8 mouse cellular contexts compared by ENCODE assay signal in genomic region chr17:46646322-46646662, GRCm38 (mm10). TPM values are rescaled to one million over a fixed set of nuclear protein-coding genes. Genes with fewer than 3 reads are reported as not detected.
DNase-seq lines count a peak whose midpoint lies in the region; ATAC-seq and TF ChIP-seq lines count a peak whose summit lies in the region.

No protein-coding gene starts in this region.

- no peak for TF ChIP-seq EP300 in stomach, postnatal 0 days (optimal IDR thresholded peaks at IDR 0.05)

- H3K9me3 ChIP-seq in forebrain, embryonic 11.5 days (ENCODE audit: control insufficient read depth, low read length), result no peaks in the 10 kb centered on the region
- H3K9me3 ChIP-seq in liver, embryonic 11.5 days (ENCODE audit: control insufficient read depth, low read length), result no peaks in the 10 kb centered on the region
- H3K9me3 ChIP-seq in stomach, postnatal 0 days (ENCODE audit: control insufficient read depth, low read length), result no peaks in the 10 kb centered on the region

- under 1% methylated on average over 19 of the region's 19 CpGs for WGBS in forebrain, embryonic 11.5 days
- under 1% methylated on average over 19 of the region's 19 CpGs for WGBS in liver, embryonic 11.5 days
- under 1% methylated on average over 19 of the region's 19 CpGs for WGBS in stomach, postnatal 0 days

- H3K36me3 ChIP-seq in testis, adult 2 months (ENCODE audit: control insufficient read depth, insufficient read depth, low read length), result no peaks in the 10 kb centered on the region
- no peaks in the 10 kb centered on the region for H3K36me3 ChIP-seq in forebrain, embryonic 11.5 days (ENCODE audit: control insufficient read depth, insufficient read depth, low read length)
- no peaks in the 10 kb centered on the region; the same call in 1 of the 2 replicates for H3K36me3 ChIP-seq in liver, embryonic 11.5 days (ENCODE audit: control insufficient read depth, insufficient read depth, low read length)
- peaks cover 7% of the 10 kb centered on the region; the same call in 1 of the 2 replicates for H3K36me3 ChIP-seq in stomach, postnatal 0 days (ENCODE audit: control insufficient read depth, insufficient read depth, low read length)

- DNase-seq in testis, postnatal 14 days (ENCODE audit: low spot score), result no peak
- no peak for DNase-seq in forebrain, embryonic 11.5 days (ENCODE audit: low spot score)
- DNase-seq in liver, embryonic 11.5 days (ENCODE audit: low spot score), result no peak
- DNase-seq in stomach, postnatal 0 days (ENCODE audit: low spot score), result no peak
- DNase-seq in frontal cortex, postnatal 25 days (ENCODE audit: low spot score in 2 of 2), result no peak
- no peak for DNase-seq in cerebellum, adult 11-12 months

- H3K27ac ChIP-seq in testis, adult 2 months (ENCODE audit: control insufficient read depth, insufficient read depth, low read depth, low read length), result peak overlapping the region; percentile 25
- no peak overlapping the region for H3K27ac ChIP-seq in forebrain, embryonic 11.5 days (ENCODE audit: low read depth, low read length)
- H3K27ac ChIP-seq in liver, embryonic 11.5 days (ENCODE audit: low read depth, low read length), result peak overlapping the region; percentile 59; the same call in 1 of the 2 replicates
- H3K27ac ChIP-seq in stomach, postnatal 0 days (replicated peaks), result peak overlapping the region; percentile 73

- H3K4me1 ChIP-seq in testis, adult 2 months (ENCODE audit: control insufficient read depth, insufficient read depth, low read length), result peaks cover 17% of the 10 kb centered on the region
- H3K4me1 ChIP-seq in forebrain, embryonic 11.5 days (replicated peaks; ENCODE audit: control insufficient read depth, insufficient read depth, low read length), result peaks cover 20% of the 10 kb centered on the region
- H3K4me1 ChIP-seq in liver, embryonic 11.5 days (replicated peaks; ENCODE audit: control insufficient read depth, insufficient read depth, low read length), result peaks cover 25% of the 10 kb centered on the region
- H3K4me1 ChIP-seq in stomach, postnatal 0 days (replicated peaks; ENCODE audit: control insufficient read depth, insufficient read depth), result no peaks in the 10 kb centered on the region

- no peak for TF ChIP-seq CTCF in testis, adult 2 months (IDR thresholded peaks at IDR 0.05; ENCODE audit: control insufficient read depth, insufficient read depth, insufficient replicate concordance, low read depth, low read length)
- TF ChIP-seq CTCF in stomach, postnatal 0 days (IDR thresholded peaks at IDR 0.05; ENCODE audit: low read depth), result peak; percentile 18; the same call in 1 of the 2 replicates

- ATAC-seq in forebrain, embryonic 11.5 days (replicated peaks; ENCODE audit: low FRiP score), result no peak
- ATAC-seq in liver, embryonic 11.5 days (replicated peaks; ENCODE audit: low FRiP score), result peak; percentile 40
- ATAC-seq in stomach, postnatal 0 days (ENCODE audit: low FRiP score, low TSS enrichment), result no peak; the same call in 1 of the 2 replicates
- no peak for ATAC-seq in cerebellum, adult (ENCODE audit: insufficient number of reproducible peaks, low FRiP score, low TSS enrichment)

- H3K4me3 ChIP-seq in testis, adult 2 months (ENCODE audit: control insufficient read depth, low read depth, low read length), result peak overlapping the region; percentile 90
- H3K4me3 ChIP-seq in forebrain, embryonic 11.5 days (ENCODE audit: low read depth, low read length), result peak overlapping the region; percentile 68
- peak overlapping the region; percentile 72 for H3K4me3 ChIP-seq in liver, embryonic 11.5 days (ENCODE audit: low read depth, low read length)
- peak overlapping the region; percentile 60 for H3K4me3 ChIP-seq in stomach, postnatal 0 days (ENCODE audit: low read depth, low read length)

- no peaks in the 10 kb centered on the region for H3K27me3 ChIP-seq in testis, adult 2 months (ENCODE audit: control insufficient read depth, insufficient read depth, low read length)
- no peaks in the 10 kb centered on the region for H3K27me3 ChIP-seq in forebrain, embryonic 11.5 days (ENCODE audit: control insufficient read depth, insufficient read depth, low read length)
- H3K27me3 ChIP-seq in liver, embryonic 11.5 days (replicated peaks; ENCODE audit: control insufficient read depth, insufficient read depth, low read length), result no peaks in the 10 kb centered on the region
- H3K27me3 ChIP-seq in stomach, postnatal 0 days (ENCODE audit: control insufficient read depth, insufficient read depth, low read length), result no peaks in the 10 kb centered on the region

- peak overlapping the region; percentile 73 for H3K9ac ChIP-seq in forebrain, embryonic 11.5 days (ENCODE audit: low read length)
- H3K9ac ChIP-seq in liver, embryonic 11.5 days (ENCODE audit: low read depth, low read length), result peak overlapping the region; percentile 84
- peak overlapping the region; percentile 69 for H3K9ac ChIP-seq in stomach, postnatal 0 days (ENCODE audit: low read length)

- peak overlapping the region; percentile 87 for H3K4me2 ChIP-seq in forebrain, embryonic 11.5 days (ENCODE audit: low read depth, low read length, severe bottlenecking)
- H3K4me2 ChIP-seq in liver, embryonic 11.5 days, result peak overlapping the region; percentile 86
- H3K4me2 ChIP-seq in stomach, postnatal 0 days (replicated peaks; ENCODE audit: low read depth), result peak overlapping the region; percentile 88

- TF ChIP-seq POLR2A in testis, adult 2 months (IDR thresholded peaks at IDR 0.05; ENCODE audit: control insufficient read depth, low read depth, low read length), result no peak

RNA-seq across cellular contexts. Expression of gene Mrpl2, which starts 0.3 kb away (rescaled TPM):
- polyA plus RNA-seq in testis, adult 2 months (2012; rRNA removed), result 25.5 and 33.7 TPM in 2 replicates
- 111 and 117 TPM in 2 replicates for polyA plus RNA-seq in forebrain, embryonic 11.5 days (2014; fragmentation: Nextera tagmentation; extraction: Ambion mirVana)
- polyA plus RNA-seq in liver, embryonic 11.5 days (2014; fragmentation: Nextera tagmentation; extraction: Ambion mirVana), result 151 and 165 TPM in 2 replicates
- polyA plus RNA-seq in stomach, postnatal 0 days (2015; fragmentation: Nextera tagmentation; extraction: Ambion mirVana), result 96.4 and 98.8 TPM in 2 replicates

RNA-seq across cellular contexts. Expression of gene Klc4, which starts 0.5 kb away (rescaled TPM):
- polyA plus RNA-seq in testis, adult 2 months (2012; rRNA removed), result 20.7 and 22.7 TPM in 2 replicates
- 34.9 and 35.8 TPM in 2 replicates for polyA plus RNA-seq in forebrain, embryonic 11.5 days (2014; fragmentation: Nextera tagmentation; extraction: Ambion mirVana)
- polyA plus RNA-seq in liver, embryonic 11.5 days (2014; fragmentation: Nextera tagmentation; extraction: Ambion mirVana), result 10.8 and 12.3 TPM in 2 replicates
- 34.5 and 34.8 TPM in 2 replicates for polyA plus RNA-seq in stomach, postnatal 0 days (2015; fragmentation: Nextera tagmentation; extraction: Ambion mirVana)

RNA-seq across cellular contexts. Expression of gene Cul7, which starts 3.8 kb away (rescaled TPM):
- polyA plus RNA-seq in testis, adult 2 months (2012; rRNA removed), result 6.7 and 7.6 TPM in 2 replicates
- 34.4 and 34.9 TPM in 2 replicates for polyA plus RNA-seq in forebrain, embryonic 11.5 days (2014; fragmentation: Nextera tagmentation; extraction: Ambion mirVana)
- 24.1 and 28.2 TPM in 2 replicates for polyA plus RNA-seq in liver, embryonic 11.5 days (2014; fragmentation: Nextera tagmentation; extraction: Ambion mirVana)
- polyA plus RNA-seq in stomach, postnatal 0 days (2015; fragmentation: Nextera tagmentation; extraction: Ambion mirVana), result 12.9 and 14.0 TPM in 2 replicates

RNA-seq across cellular contexts. Expression of gene Ptk7, which starts 17.0 kb away (rescaled TPM):
- polyA plus RNA-seq in testis, adult 2 months (2012; rRNA removed), result 3.1 and 3.2 TPM in 2 replicates
- polyA plus RNA-seq in forebrain, embryonic 11.5 days (2014; fragmentation: Nextera tagmentation; extraction: Ambion mirVana), result 40.8 and 43.3 TPM in 2 replicates
- polyA plus RNA-seq in liver, embryonic 11.5 days (2014; fragmentation: Nextera tagmentation; extraction: Ambion mirVana), result 24.5 and 24.7 TPM in 2 replicates
- polyA plus RNA-seq in stomach, postnatal 0 days (2015; fragmentation: Nextera tagmentation; extraction: Ambion mirVana), result 29.4 and 32.1 TPM in 2 replicates

RNA-seq across cellular contexts. Expression of gene Rrp36, which starts 27.9 kb away (rescaled TPM):
- 11.2 and 12.5 TPM in 2 replicates for polyA plus RNA-seq in testis, adult 2 months (2012; rRNA removed)
- 61.0 and 64.1 TPM in 2 replicates for polyA plus RNA-seq in forebrain, embryonic 11.5 days (2014; fragmentation: Nextera tagmentation; extraction: Ambion mirVana)
- 52.0 and 56.5 TPM in 2 replicates for polyA plus RNA-seq in liver, embryonic 11.5 days (2014; fragmentation: Nextera tagmentation; extraction: Ambion mirVana)
- 37.2 and 38.1 TPM in 2 replicates for polyA plus RNA-seq in stomach, postnatal 0 days (2015; fragmentation: Nextera tagmentation; extraction: Ambion mirVana)
